Mouse (Mus musculus) intestine, embryonic 14.5 days (tissue): Measurements from ENCODE around the gene Olfr305. TPM values are rescaled to one million over a fixed set of nuclear protein-coding genes. Genes with fewer than 3 reads are reported as not detected.
"Not testable (repeated sequence)": the region's sequence is repeated elsewhere in the genome, so short reads cannot be mapped to it uniquely, and the experiment has no call there.

Source experiments
- ATAC-seq: fragments of 200-750 bp; cut with Nextera tagmentation; replicated peaks from 2 replicates; pipeline ENCODE4 v1.8.0; 2017; ENCODE audit warnings: low read depth, moderate number of reproducible peaks, moderate TSS enrichment, moderate library complexity; ENCODE audit not compliant: low FRiP score, low TSS enrichment
- DNase-seq: peaks from one replicate; pipeline ENCODE4 v3.0.0-alpha.2; 2018; ENCODE audit warnings: low spot score
- H3K27ac ChIP-seq: fragments of 300-500 bp; sonication (generic); 2 replicates; pipeline ENCODE4 v1.5.1; 2014; ENCODE audit warnings: low read depth, mild to moderate bottlenecking, control low read depth
- H3K27me3 ChIP-seq: fragments of 300-500 bp; sonication (generic); replicated peaks from 2 replicates; pipeline ENCODE4 v1.6.1; 2014; ENCODE audit warnings: low read length, control low read depth; ENCODE audit not compliant: control insufficient read depth, insufficient read depth
- H3K36me3 ChIP-seq: fragments of 300-500 bp; sonication (generic); 2 replicates; pipeline ENCODE4 v1.6.1; 2014; ENCODE audit warnings: low read length, control low read depth; ENCODE audit not compliant: control insufficient read depth, insufficient read depth
- H3K4me1 ChIP-seq: fragments of 300-500 bp; sonication (generic); replicated peaks from 2 replicates; pipeline ENCODE4 v1.6.1; 2014; ENCODE audit warnings: low read length, control low read depth, mixed read lengths; ENCODE audit not compliant: control insufficient read depth, insufficient read depth
- H3K4me2 ChIP-seq: fragments of 300-500 bp; sonication (generic); 2 replicates; pipeline ENCODE4 v1.6.1; 2014; ENCODE audit warnings: low read length
- H3K4me3 ChIP-seq: fragments of 300-500 bp; sonication (generic); 2 replicates; pipeline ENCODE4 v1.5.1; 2014; ENCODE audit warnings: low read depth, low read length, control low read depth, mixed read lengths
- H3K9ac ChIP-seq: fragments of 300-500 bp; sonication (generic); 2 replicates; pipeline ENCODE4 v1.6.1; 2014; ENCODE audit warnings: mild to moderate bottlenecking, low read length
- H3K9me3 ChIP-seq: fragments of 300-500 bp; sonication (generic); 2 replicates; pipeline ENCODE4 v1.6.1; 2016; ENCODE audit warnings: low read length, control low read depth; ENCODE audit not compliant: control insufficient read depth
- WGBS: fragments of 180-500 bp; shearing (Covaris S2); extraction: QIAGEN DNeasy Blood & Tissue Kit; methylation state at CpG from one replicate; pipeline ENCODE4 v1.1.7; 2014; 5-methylcytosine and 5-hydroxymethylcytosine counted together
- polyA plus RNA-seq: library from polyadenylated mRNA; unstranded; fragments of >200 nt; fragmentation: Nextera tagmentation; extraction: Ambion mirVana; gene quantifications from 2 replicates; pipeline ENCODE4 v1.2.1, GENCODE M21; 2014

The Olfr305 gene
- not detected in 2 replicates for polyA plus RNA-seq

- Histone ChIP-seq H3K4me1 (no peaks in the 10 kb centered on the region), H3K4me2 (no peak within 1 kb of the TSS), H3K9ac (no peak within 1 kb of the TSS), H3K27me3 (no peaks in the 10 kb centered on the region), H3K4me3 (no peak within 1 kb of the TSS), H3K9me3 (no peaks in the 10 kb centered on the region), H3K27ac (no peak within 1 kb of the TSS), H3K36me3 (no peaks in the 10 kb centered on the region)
- DNase-seq (no peak), ATAC-seq (no peak)
- 84% methylated on average over 1 of the region's 1 CpGs for WGBS
Measured at GRCm38 (mm10) chr7:86366828-86367227, at the start of gene Olfr305. Gene Olfr305, minus strand, starts transcription at chr7:86366928.

- Histone ChIP-seq H3K27me3 (no peaks in the 10 kb centered on the region), H3K27ac (no peak within 1 kb of the TSS), H3K36me3 (no peaks in the 10 kb centered on the region), H3K4me1 (no peaks in the 10 kb centered on the region), H3K9me3 (no peaks in the 10 kb centered on the region), H3K9ac (no peak within 1 kb of the TSS), H3K4me3 (no peak within 1 kb of the TSS), H3K4me2 (no peak within 1 kb of the TSS)
- DNase-seq, result no peak
- ATAC-seq, result no peak
- 86% methylated on average over 2 of the region's 2 CpGs for WGBS
Measured at GRCm38 (mm10) chr7:86403546-86403945, 36.8 kb upstream of the Olfr305 start, which contains the start of gene Olfr301. Gene Olfr301, plus strand, starts transcription at chr7:86403846.

- H3K4me2 ChIP-seq, result no peak within 1 kb of the TSS
Measured at GRCm38 (mm10) chr7:86397689-86398088, 31.0 kb upstream of the Olfr305 start, which contains the start of gene Olfr303. Gene Olfr303, minus strand, starts transcription at chr7:86397789.

GRCm38 (mm10) chr7:86386558-86386957 lies 19.8 kb upstream of the Olfr305 start, which contains the start of gene Olfr304:
Gene Olfr304, minus strand, starts transcription at chr7:86386658.
- H3K36me3 ChIP-seq, result no peaks in the 10 kb centered on the region
- no peak within 1 kb of the TSS for H3K4me3 ChIP-seq
- no peak within 1 kb of the TSS for H3K4me2 ChIP-seq
- H3K9me3 ChIP-seq, result no peaks in the 10 kb centered on the region
- H3K27ac ChIP-seq, result no peak within 1 kb of the TSS
- ATAC-seq, result no peak
- no peaks in the 10 kb centered on the region for H3K4me1 ChIP-seq
- H3K27me3 ChIP-seq, result no peaks in the 10 kb centered on the region
- no peak within 1 kb of the TSS for H3K9ac ChIP-seq
- DNase-seq, result no peak
- 64% methylated on average over 1 of the region's 1 CpGs for WGBS

More at GRCm38 (mm10) chr7:86397689-86398088, 31.0 kb upstream of the Olfr305 start, which contains the start of gene Olfr303:
- Histone ChIP-seq H3K9ac (no peak within 1 kb of the TSS), H3K4me1 (no peaks in the 10 kb centered on the region), H3K4me3 (no peak within 1 kb of the TSS), H3K9me3 (no peaks in the 10 kb centered on the region), H3K36me3 (no peaks in the 10 kb centered on the region), H3K27me3 (no peaks in the 10 kb centered on the region), H3K27ac (no peak within 1 kb of the TSS)
- ATAC-seq (no peak), DNase-seq (no peak)

- Histone ChIP-seq H3K4me3 (no peak overlapping the region), H3K36me3 (no peaks in the 10 kb centered on the region), H3K4me2 (no peak overlapping the region), H3K4me1 (no peaks in the 10 kb centered on the region), H3K9me3 (no peaks in the 10 kb centered on the region), H3K27me3 (no peaks in the 10 kb centered on the region), H3K27ac (no peak overlapping the region), H3K9ac (no peak overlapping the region)
- DNase-seq (no peak), ATAC-seq (no peak)
- 73% methylated on average over 3 of the region's 3 CpGs for WGBS
Measured at GRCm38 (mm10) chr7:86385769-86386168, 19.0 kb upstream of the Olfr305 start.

GRCm38 (mm10) chr7:86346296-86346695 lies 20.4 kb downstream of the Olfr305 start:
- not testable (repeated sequence) for H3K4me3 ChIP-seq, H3K4me2 ChIP-seq, DNase-seq, H3K27me3 ChIP-seq, H3K9ac ChIP-seq, H3K36me3 ChIP-seq, H3K27ac ChIP-seq, H3K9me3 ChIP-seq, H3K4me1 ChIP-seq, ATAC-seq
- WGBS, result 90% methylated on average over 9 of the region's 9 CpGs

- DNase-seq (no peak), ATAC-seq (no peak)
- no peaks in the 10 kb centered on the region for H3K36me3 ChIP-seq
- WGBS, result 77% methylated on average over 3 of the region's 3 CpGs
- H3K4me3 ChIP-seq, result no peak overlapping the region
- H3K4me2 ChIP-seq, result no peak overlapping the region
- H3K9me3 ChIP-seq, result no peaks in the 10 kb centered on the region
- H3K4me1 ChIP-seq, result no peaks in the 10 kb centered on the region
- no peaks in the 10 kb centered on the region for H3K27me3 ChIP-seq
- no peak overlapping the region for H3K9ac ChIP-seq
- H3K27ac ChIP-seq, result no peak overlapping the region
Measured at GRCm38 (mm10) chr7:86344253-86344652, 22.5 kb downstream of the Olfr305 start.

- no peak overlapping the region for H3K4me2 ChIP-seq
- H3K27ac ChIP-seq, result no peak overlapping the region
- H3K4me3 ChIP-seq, result no peak overlapping the region
- no peak overlapping the region for H3K9ac ChIP-seq
- H3K9me3 ChIP-seq, result no peaks in the 10 kb centered on the region
- no peak for ATAC-seq
- WGBS, result 72% methylated on average over 14 of the region's 14 CpGs
- no peaks in the 10 kb centered on the region for H3K36me3 ChIP-seq
- no peaks in the 10 kb centered on the region for H3K4me1 ChIP-seq
- no peak for DNase-seq
- H3K27me3 ChIP-seq, result no peaks in the 10 kb centered on the region
Measured at GRCm38 (mm10) chr7:86342881-86343565, 23.7 kb downstream of the Olfr305 start.

- Histone ChIP-seq H3K27me3 (no peaks in the 10 kb centered on the region), H3K9me3 (no peaks in the 10 kb centered on the region), H3K4me2 (no peak within 1 kb of the TSS), H3K36me3 (no peaks in the 10 kb centered on the region), H3K4me3 (no peak within 1 kb of the TSS), H3K4me1 (no peaks in the 10 kb centered on the region), H3K27ac (no peak within 1 kb of the TSS), H3K9ac (no peak within 1 kb of the TSS)
- ATAC-seq, result no peak
- 81% methylated on average over 1 of the region's 1 CpGs for WGBS
- DNase-seq, result no peak
Measured at GRCm38 (mm10) chr7:86337486-86337885, 29.2 kb downstream of the Olfr305 start, which contains the start of gene Olfr307. Gene Olfr307, minus strand, starts transcription at chr7:86337586.
